Mouse (Mus musculus) heart, embryonic 10.5 days (tissue): ENCODE measurements around the gene Sbno2. TPM values are rescaled to one million over a fixed set of nuclear protein-coding genes. Genes with fewer than 3 reads are reported as not detected.
A peak's percentile ranks its signal among the peaks of the same experiment; 100 is the strongest.

Experiments
- DNase-seq: peaks from one replicate; pipeline ENCODE4 v3.0.0-alpha.2; 2017; ENCODE audit warnings: low spot score
- H3K27ac ChIP-seq: fragments of 300-500 bp; sonication (generic); 2 replicates; pipeline ENCODE4 v1.5.1; 2016; ENCODE audit warnings: mild to moderate bottlenecking
- H3K27me3 ChIP-seq: fragments of 300-500 bp; sonication (generic); 2 replicates; pipeline ENCODE4 v1.6.1; 2016; ENCODE audit warnings: mild to moderate bottlenecking; ENCODE audit not compliant: poor library complexity, insufficient read depth, severe bottlenecking
- H3K36me3 ChIP-seq: fragments of 300-500 bp; sonication (generic); 2 replicates; pipeline ENCODE4 v1.6.1; 2016; ENCODE audit warnings: mild to moderate bottlenecking, moderate library complexity
- H3K4me1 ChIP-seq: fragments of 300-500 bp; sonication (generic); 2 replicates; pipeline ENCODE4 v1.6.1; 2016; ENCODE audit warnings: mild to moderate bottlenecking
- H3K4me3 ChIP-seq: fragments of 300-500 bp; sonication (generic); 2 replicates; pipeline ENCODE4 v1.5.1; 2016; ENCODE audit warnings: mild to moderate bottlenecking, moderate library complexity
- H3K9me3 ChIP-seq: fragments of 300-500 bp; sonication (generic); 2 replicates; pipeline ENCODE4 v1.6.1; 2016; ENCODE audit warnings: mild to moderate bottlenecking, moderate library complexity
- WGBS: fragments of 180-500 bp; shearing (Covaris S2); methylation state at CpG from one replicate; pipeline ENCODE4 v1.1.7; 2016; 5-methylcytosine and 5-hydroxymethylcytosine counted together
- polyA plus RNA-seq: library from polyadenylated mRNA; unstranded; fragments of >200 nt; fragmentation: Nextera tagmentation; extraction: Ambion mirVana; gene quantifications from 2 replicates; pipeline ENCODE4 v1.2.1, GENCODE M21; 2016

Gene Sbno2
- polyA plus RNA-seq, 1 experiment from 2014 or later: 15.6 TPM

GRCm38 (mm10) chr10:80089146-80089545 lies 16.2 kb downstream of the Sbno2 start:
- 34% methylated on average over 4 of the region's 4 CpGs for WGBS
- H3K4me1 ChIP-seq: peaks cover 60% of the 10 kb centered on the region

GRCm38 (mm10) chr10:80087483-80087882 lies 17.9 kb downstream of the Sbno2 start:
- no peak overlapping the region for H3K4me3 ChIP-seq
- peaks cover 47% of the 10 kb centered on the region for H3K4me1 ChIP-seq
- peak overlapping the region; percentile 67; the same call in 1 of the 2 replicates for H3K27ac ChIP-seq
- H3K27me3 ChIP-seq: no peaks in the 10 kb centered on the region
- WGBS: 92% methylated on average over 8 of the region's 8 CpGs
- H3K36me3 ChIP-seq: peaks cover 50% of the 10 kb centered on the region
- no peak for DNase-seq
- no peaks in the 10 kb centered on the region for H3K9me3 ChIP-seq

More at GRCm38 (mm10) chr10:80089146-80089545, 16.2 kb downstream of the Sbno2 start:
- Histone ChIP-seq H3K27ac (no peak overlapping the region), H3K36me3 (peaks cover 33% of the 10 kb centered on the region), H3K27me3 (no peaks in the 10 kb centered on the region), H3K9me3 (no peaks in the 10 kb centered on the region), H3K4me3 (peak overlapping the region; percentile 8; the same call in 1 of the 2 replicates)
- DNase-seq: no peak

GRCm38 (mm10) chr10:80086847-80087246 lies 18.5 kb downstream of the Sbno2 start:
- no peaks in the 10 kb centered on the region for H3K9me3 ChIP-seq
- WGBS: 48% methylated on average over 3 of the region's 3 CpGs
- H3K27ac ChIP-seq: peak overlapping the region; percentile 67; the same call in 1 of the 2 replicates
- H3K36me3 ChIP-seq: peaks cover 56% of the 10 kb centered on the region
- peaks cover 43% of the 10 kb centered on the region for H3K4me1 ChIP-seq
- no peak for DNase-seq
- H3K27me3 ChIP-seq: no peaks in the 10 kb centered on the region
- H3K4me3 ChIP-seq: no peak overlapping the region

- Histone ChIP-seq H3K4me3 (no peak overlapping the region), H3K27ac (peak overlapping the region; percentile 64; the same call in 1 of the 2 replicates), H3K4me1 (peaks cover 45% of the 10 kb centered on the region), H3K36me3 (peaks cover 64% of the 10 kb centered on the region), H3K9me3 (no peaks in the 10 kb centered on the region), H3K27me3 (no peaks in the 10 kb centered on the region)
- 73% methylated on average over 9 of the region's 9 CpGs for WGBS
- DNase-seq: no peak
These were observed 20.4 kb downstream of the Sbno2 start for GRCm38 (mm10) chr10:80084817-80085487.

GRCm38 (mm10) chr10:80081075-80081474 lies 24.3 kb downstream of the Sbno2 start:
- Histone ChIP-seq H3K27ac (0 out of 2 replicates have a peak overlapping the region, but pooled peaks have one; percentile 24), H3K27me3 (no peaks in the 10 kb centered on the region), H3K9me3 (no peaks in the 10 kb centered on the region), H3K36me3 (peaks cover 80% of the 10 kb centered on the region), H3K4me3 (peak overlapping the region; percentile 16; the same call in 1 of the 2 replicates), H3K4me1 (peaks cover 22% of the 10 kb centered on the region)
- 74% methylated on average over 3 of the region's 3 CpGs for WGBS
- no peak for DNase-seq

- 0 out of 2 replicates have a peak overlapping the region, but pooled peaks have one; percentile 24 for H3K27ac ChIP-seq
- H3K4me3 ChIP-seq: peak overlapping the region; percentile 16; the same call in 1 of the 2 replicates
- WGBS: 78% methylated on average over 16 of the region's 16 CpGs
These were observed 24.8 kb downstream of the Sbno2 start for GRCm38 (mm10) chr10:80080396-80081070.

GRCm38 (mm10) chr10:80078366-80078765 lies 27.0 kb downstream of the Sbno2 start:
- Histone ChIP-seq H3K9me3 (no peaks in the 10 kb centered on the region), H3K4me3 (no peak overlapping the region), H3K36me3 (peaks cover 57% of the 10 kb centered on the region), H3K27ac (no peak overlapping the region), H3K4me1 (peaks cover 29% of the 10 kb centered on the region), H3K27me3 (no peaks in the 10 kb centered on the region)
- DNase-seq: no peak
- 93% methylated on average over 1 of the region's 1 CpGs for WGBS

More at GRCm38 (mm10) chr10:80080396-80081070, 24.8 kb downstream of the Sbno2 start:
- Histone ChIP-seq H3K4me1 (peaks cover 27% of the 10 kb centered on the region), H3K27me3 (no peaks in the 10 kb centered on the region), H3K9me3 (no peaks in the 10 kb centered on the region), H3K36me3 (peaks cover 79% of the 10 kb centered on the region)
- no peak for DNase-seq

- no peak for DNase-seq
- 78% methylated on average over 5 of the region's 5 CpGs for WGBS
These were observed 28.1 kb downstream of the Sbno2 start for GRCm38 (mm10) chr10:80077312-80077711.

GRCm38 (mm10) chr10:80076386-80076785 lies 29.0 kb downstream of the Sbno2 start:
- H3K27ac ChIP-seq: no peak overlapping the region
- H3K4me3 ChIP-seq: no peak overlapping the region
- H3K4me1 ChIP-seq: peaks cover 49% of the 10 kb centered on the region
- peaks cover 41% of the 10 kb centered on the region for H3K36me3 ChIP-seq
- H3K9me3 ChIP-seq: no peaks in the 10 kb centered on the region
- H3K27me3 ChIP-seq: no peaks in the 10 kb centered on the region
- no peak for DNase-seq
- WGBS: 85% methylated on average over 4 of the region's 4 CpGs

More at GRCm38 (mm10) chr10:80077312-80077711, 28.1 kb downstream of the Sbno2 start:
- Histone ChIP-seq H3K9me3 (no peaks in the 10 kb centered on the region), H3K4me3 (no peak overlapping the region), H3K36me3 (peaks cover 50% of the 10 kb centered on the region), H3K27me3 (no peaks in the 10 kb centered on the region), H3K4me1 (peaks cover 40% of the 10 kb centered on the region), H3K27ac (no peak overlapping the region)

- 55% methylated on average over 1 of the region's 1 CpGs for WGBS
- Histone ChIP-seq H3K4me1 (peaks cover 53% of the 10 kb centered on the region), H3K9me3 (no peaks in the 10 kb centered on the region), H3K4me3 (no peak overlapping the region), H3K27me3 (no peaks in the 10 kb centered on the region), H3K27ac (no peak overlapping the region), H3K36me3 (peaks cover 36% of the 10 kb centered on the region)
- DNase-seq: no peak
These were observed 29.4 kb downstream of the Sbno2 start for GRCm38 (mm10) chr10:80075924-80076323.

GRCm38 (mm10) chr10:80074813-80075601 lies 30.4 kb downstream of the Sbno2 start:
- peaks cover 30% of the 10 kb centered on the region for H3K36me3 ChIP-seq
- H3K27me3 ChIP-seq: no peaks in the 10 kb centered on the region
- H3K9me3 ChIP-seq: no peaks in the 10 kb centered on the region
- H3K4me3 ChIP-seq: peak overlapping the region; percentile 45
- WGBS: 15% methylated on average over 28 of the region's 28 CpGs
- DNase-seq: no peak
- H3K4me1 ChIP-seq: peaks cover 57% of the 10 kb centered on the region
- peak overlapping the region; percentile 62; the same call in 1 of the 2 replicates for H3K27ac ChIP-seq

GRCm38 (mm10) chr10:80072623-80073489 lies 32.5 kb downstream of the Sbno2 start:
- Histone ChIP-seq H3K27me3 (no peaks in the 10 kb centered on the region), H3K4me3 (no peak overlapping the region), H3K36me3 (peaks cover 22% of the 10 kb centered on the region), H3K27ac (peak overlapping the region; percentile 85; the same call in 1 of the 2 replicates), H3K4me1 (peaks cover 61% of the 10 kb centered on the region), H3K9me3 (no peaks in the 10 kb centered on the region)
- WGBS: 80% methylated on average over 20 of the region's 20 CpGs
- no peak for DNase-seq
